Mouse (Mus musculus): Measurements from ENCODE around the gene Cntnap1.

Cntnap1 gene

DNA sequence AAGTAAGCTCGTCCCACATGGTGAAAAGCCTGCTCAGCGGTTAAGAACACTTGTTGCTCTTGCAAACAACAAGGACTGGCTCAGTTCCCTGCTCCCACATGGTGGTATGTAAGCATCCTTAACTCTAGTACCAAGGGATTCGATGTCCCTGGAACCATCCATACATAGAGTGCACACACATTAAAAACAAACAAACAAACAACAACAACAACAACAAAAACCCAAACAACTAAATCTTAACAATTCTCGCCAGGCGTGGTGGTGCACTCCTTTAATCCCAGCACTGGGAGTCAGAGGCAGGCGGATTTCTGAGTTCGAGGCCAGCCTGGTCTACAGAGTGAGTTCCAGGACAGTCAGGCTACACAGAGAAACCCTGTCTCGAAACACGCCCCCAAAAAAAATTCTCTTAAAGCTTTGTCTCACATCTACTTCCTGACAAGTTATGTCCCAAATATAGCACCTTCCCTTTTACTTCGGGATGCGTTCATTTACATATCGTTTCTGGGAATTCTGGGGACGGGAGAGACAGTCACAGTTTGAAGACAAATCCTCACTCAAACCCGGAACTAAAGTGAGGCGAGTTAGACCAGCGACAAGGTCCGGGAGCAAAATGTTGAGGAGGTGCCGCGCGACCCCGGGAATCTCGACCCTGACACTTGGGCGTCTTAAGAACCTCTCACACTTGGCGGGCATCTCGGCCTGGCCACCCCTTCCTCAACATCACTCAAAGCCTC lies 55.2 kb downstream of the Cntnap1 start:
- no peak for DNase-seq

DNA sequence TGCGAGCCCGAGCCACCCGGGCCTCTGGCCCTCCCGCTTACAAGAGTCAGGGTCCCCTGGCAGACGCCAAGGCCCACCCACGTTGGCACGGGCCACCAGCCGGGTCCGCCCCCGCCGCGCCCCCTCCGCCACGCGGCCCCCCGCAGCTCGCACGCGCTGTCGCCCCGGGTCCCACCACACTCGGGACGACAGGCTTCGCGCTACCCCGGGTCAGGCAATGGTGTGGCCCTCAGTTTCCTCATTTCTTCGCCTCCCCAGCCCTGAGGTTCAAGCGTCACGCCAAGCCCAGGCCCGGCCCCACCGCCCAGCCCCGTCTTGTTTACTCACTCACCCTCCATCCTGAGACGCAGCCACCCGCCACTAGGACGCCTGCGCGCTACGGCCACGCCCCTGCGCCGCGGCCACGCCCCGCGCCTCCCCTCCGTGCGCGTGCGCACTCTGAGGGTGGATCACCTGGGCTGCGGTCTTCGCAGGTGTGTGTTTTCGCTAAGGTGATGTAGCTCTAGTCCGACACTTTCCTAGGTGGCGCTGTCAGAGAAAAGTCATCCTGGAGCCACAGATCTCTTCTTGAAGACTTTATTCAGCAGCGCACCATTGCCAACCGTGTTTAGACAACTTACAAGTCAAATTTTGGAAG lies 55.9 kb downstream of the Cntnap1 start, which contains the start of gene Ezh1:
Gene Ezh1 (minus strand): TSS at position 399 of the 637 bp plus-strand sequence.
- peak; percentile 80 for DNase-seq

DNA sequence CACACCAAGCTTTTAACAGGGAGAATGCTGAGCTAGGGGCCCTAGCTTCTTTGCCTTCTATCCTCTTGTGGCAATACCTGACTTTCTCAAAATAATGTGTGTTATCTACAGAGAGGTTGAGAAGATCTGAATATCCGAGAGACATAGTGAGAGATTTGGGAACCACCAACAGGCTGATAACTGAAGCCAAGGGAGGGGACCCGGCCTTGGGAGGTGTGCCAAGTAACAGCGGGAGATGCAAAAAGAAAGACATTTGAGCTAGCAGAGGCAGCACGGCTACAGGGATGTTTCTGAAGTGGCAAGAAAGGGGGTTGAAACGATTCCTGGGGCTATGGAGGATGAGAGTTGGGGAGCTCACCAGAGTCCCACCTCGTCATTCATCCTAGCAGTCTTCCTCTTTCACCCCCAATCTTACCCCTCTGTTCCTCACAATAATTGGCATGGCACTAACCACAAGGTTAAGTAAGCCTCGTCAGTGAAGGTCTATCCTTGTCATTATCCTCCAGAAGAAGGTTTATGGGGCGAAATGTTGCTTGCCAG lies 59.1 kb downstream of the Cntnap1 start:
- DNase-seq, result peak; percentile 19

DNA sequence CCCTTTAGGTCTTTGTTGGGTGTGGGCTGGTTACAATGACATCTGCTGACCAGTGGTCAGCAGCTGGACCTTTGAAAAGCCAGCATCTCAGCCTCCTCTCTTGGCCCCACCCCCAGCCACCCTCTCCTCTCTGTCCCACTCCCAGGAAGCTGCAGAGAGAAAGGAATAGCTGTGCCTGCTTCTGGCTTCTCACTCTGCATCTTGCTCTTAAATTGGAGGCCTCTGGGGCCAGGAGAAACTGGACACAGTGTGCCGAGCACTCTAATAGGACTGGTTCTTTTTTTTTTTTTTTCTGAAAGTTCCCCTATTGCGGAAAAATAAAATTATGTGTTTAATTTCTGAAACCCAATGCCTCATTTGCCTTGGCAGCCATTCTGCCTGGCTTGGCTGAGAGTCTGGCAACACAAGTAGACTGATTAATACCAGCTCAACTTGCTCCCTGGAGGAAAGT lies 59.8 kb downstream of the Cntnap1 start:
- DNase-seq, result no peak

DNA sequence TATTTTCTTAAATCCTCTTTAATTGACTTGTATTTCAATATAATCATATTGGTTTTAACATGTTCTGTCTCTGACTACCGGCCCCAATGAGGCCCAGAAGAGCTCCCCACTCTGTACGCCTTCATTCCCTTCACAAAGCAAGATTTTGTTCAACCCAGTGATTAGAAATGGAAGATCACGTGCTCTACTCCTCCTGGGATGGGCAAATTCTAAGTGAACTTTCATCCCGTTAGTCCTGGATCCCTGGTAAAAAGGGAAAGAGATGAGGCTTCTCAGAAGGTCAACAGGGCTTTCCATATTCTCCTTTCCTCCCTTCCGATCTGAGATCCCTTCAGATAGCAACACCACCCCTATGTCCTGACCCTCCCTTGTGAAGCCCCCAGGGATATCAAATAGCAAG lies 60.2 kb downstream of the Cntnap1 start:
- DNase-seq, result no peak

GRCm38 (mm10) chr11:101230991-101231871 lies 60.9 kb downstream of the Cntnap1 start:
- no peak for DNase-seq

DNA sequence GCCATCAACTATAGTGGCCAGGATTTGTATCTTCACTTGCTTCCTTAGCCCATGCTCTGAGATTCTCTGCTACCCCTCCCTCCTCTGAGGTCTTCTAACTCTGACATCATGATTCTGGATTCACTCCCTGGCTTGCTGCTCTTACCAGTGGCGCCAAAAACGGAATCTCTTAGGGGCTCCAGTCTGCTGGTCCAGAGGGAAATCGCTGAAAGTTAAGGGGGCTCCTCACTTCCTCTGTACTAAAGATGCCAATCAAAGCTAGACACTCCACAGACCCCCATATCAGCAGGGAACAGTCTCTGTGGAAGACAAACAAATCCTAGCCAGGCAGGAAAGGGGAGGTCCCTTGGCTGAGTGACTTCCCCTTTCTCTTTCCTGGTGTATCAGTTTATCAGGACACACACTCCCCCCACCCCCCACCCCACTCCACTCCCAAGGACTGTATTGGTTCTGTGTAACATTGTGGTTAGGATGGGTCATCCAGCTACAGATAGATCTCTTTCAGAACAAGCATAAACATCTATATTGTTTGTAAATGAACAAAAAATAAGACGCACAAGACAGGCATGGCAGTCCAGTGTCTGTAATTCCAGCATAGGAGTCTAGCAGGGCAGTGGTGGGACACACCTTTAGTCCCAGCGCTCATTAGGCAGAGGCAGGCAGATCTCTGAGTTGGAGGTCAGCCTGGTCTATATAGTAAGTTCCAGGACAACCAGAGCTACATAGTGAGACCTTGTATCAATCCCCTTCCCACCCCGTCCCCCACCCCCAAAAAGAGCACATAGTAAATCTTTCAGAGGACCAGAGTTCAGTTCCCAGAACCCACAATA lies 61.9 kb downstream of the Cntnap1 start:
- DNase-seq, result no peak

- no peak for DNase-seq
Measured at GRCm38 (mm10) chr11:101233240-101233639, 62.9 kb downstream of the Cntnap1 start.

- no peak for DNase-seq
Measured at GRCm38 (mm10) chr11:101234124-101234523, 63.8 kb downstream of the Cntnap1 start.

DNA sequence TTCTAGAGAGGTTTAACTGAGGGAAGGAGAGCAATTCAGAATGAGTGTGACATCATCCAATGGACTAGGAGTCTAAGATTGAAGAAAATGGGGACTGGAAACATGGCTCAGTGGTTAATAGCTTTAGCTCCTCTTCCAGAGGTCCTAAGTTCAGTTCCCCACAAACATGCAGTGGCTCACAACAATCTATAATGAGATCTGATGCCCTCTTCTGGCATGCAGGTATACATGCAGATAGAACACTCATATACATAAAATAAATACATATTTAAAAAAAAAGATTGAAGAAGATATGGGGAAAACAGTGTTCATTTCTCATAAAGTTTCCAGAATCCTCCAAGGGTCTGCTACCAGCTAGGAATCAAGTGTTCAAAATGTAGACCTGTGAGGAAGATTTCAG lies 65.1 kb downstream of the Cntnap1 start:
- no peak for DNase-seq

DNA sequence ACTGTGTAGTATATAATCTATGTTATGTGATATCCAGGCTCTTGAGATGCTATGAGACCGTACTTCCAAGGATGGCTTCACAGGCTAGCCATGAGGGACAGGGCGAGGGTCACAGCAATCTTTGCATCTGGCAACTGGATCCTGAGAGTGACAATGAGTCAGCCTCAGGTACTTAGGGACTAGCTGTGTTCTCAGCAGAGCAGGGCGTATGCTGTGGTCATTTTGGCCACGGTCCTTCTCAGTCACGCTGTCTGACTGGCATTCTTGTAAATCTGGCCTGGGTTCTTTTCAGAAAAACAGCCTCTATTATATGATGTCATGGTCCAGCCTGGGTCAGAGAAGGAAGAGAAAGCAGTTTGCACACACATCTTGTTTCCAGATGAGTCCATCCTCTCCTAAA lies 66.5 kb downstream of the Cntnap1 start:
- no peak for DNase-seq

DNA sequence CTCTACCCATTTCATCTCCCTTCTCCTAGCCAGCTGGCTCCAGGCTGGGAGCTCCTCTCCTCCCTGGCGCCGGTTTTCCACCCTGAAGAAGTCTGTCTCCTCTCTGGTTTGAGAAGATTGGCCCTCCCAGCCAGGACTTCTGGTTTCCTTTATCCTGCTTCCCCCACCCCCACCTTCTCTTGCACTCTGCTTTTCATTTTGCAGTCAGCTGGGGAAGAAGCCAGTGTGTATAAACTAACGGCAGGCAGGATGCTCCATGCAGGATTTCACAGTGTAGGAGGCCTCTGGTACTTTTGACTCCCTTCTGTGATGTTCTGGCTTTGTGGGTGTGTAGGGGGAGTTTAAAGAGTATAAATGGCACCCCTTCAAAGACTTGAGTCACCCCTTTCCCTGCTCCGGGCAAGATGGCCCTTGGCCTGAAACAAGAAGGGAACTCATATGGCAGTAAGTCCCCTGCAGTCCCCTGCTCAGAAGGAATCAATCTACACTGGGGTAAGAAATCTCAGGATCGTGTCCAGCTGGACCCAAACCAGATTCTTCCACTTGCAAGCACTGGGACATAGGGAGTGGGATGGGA lies 67.8 kb downstream of the Cntnap1 start:
- DNase-seq, result peak; percentile 32
